Mouse (Mus musculus) thymus, adult 2 months (tissue): ENCODE results near the gene Brd3os. TPM values are rescaled to one million over a fixed set of nuclear protein-coding genes. Genes with fewer than 3 reads are reported as not detected.

ENCODE experiments used
- DNase-seq: peaks from one replicate; pipeline ENCODE4 v3.0.0; 2021
- H3K27ac ChIP-seq: fragments of 200-500 bp; 2 replicates; pipeline ENCODE4 v1.5.1; 2012; ENCODE audit warnings: low read length, control low read depth; ENCODE audit not compliant: control insufficient read depth, insufficient read depth
- H3K27me3 ChIP-seq: fragments of 200-500 bp; 2 replicates; pipeline ENCODE4 v1.6.1; 2012; ENCODE audit warnings: mild to moderate bottlenecking, low read length, moderate library complexity, mixed read lengths; ENCODE audit not compliant: control insufficient read depth, insufficient read depth
- H3K36me3 ChIP-seq: fragments of 200-500 bp; 2 replicates; pipeline ENCODE4 v1.6.1; 2012; ENCODE audit warnings: mild to moderate bottlenecking, low read length, moderate library complexity; ENCODE audit not compliant: control insufficient read depth, insufficient read depth
- H3K4me1 ChIP-seq: fragments of 200-500 bp; replicated peaks from 2 replicates; pipeline ENCODE4 v1.6.1; 2012; ENCODE audit warnings: low read length; ENCODE audit not compliant: control insufficient read depth, insufficient read depth
- H3K4me3 ChIP-seq: fragments of 200-500 bp; 2 replicates; pipeline ENCODE4 v1.5.1; 2012; ENCODE audit warnings: mild to moderate bottlenecking, low read length, control low read depth, moderate library complexity; ENCODE audit not compliant: control insufficient read depth, insufficient read depth
- CTCF ChIP-seq: fragments of 200-500 bp; IDR thresholded peaks from 2 replicates; pipeline ENCODE4 v1.5.1; 2012; ENCODE audit warnings: mild to moderate bottlenecking, control low read depth, low read length, moderate library complexity, borderline replicate concordance; ENCODE audit not compliant: control insufficient read depth, poor library complexity, insufficient read depth; ENCODE audit errors: extremely low read depth
- POLR2A ChIP-seq: fragments of 200-500 bp; IDR thresholded peaks from 2 replicates; pipeline ENCODE4 v1.6.1; 2012; ENCODE audit warnings: mild to moderate bottlenecking, low read length, control low read depth, moderate library complexity; ENCODE audit not compliant: control insufficient read depth, poor library complexity, insufficient read depth; ENCODE audit errors: extremely low read depth
- WGBS: fragments of 180-500 bp; shearing (Covaris S2); methylation state at CpG from one replicate; pipeline ENCODE4 v1.1.7; 2018; 5-methylcytosine and 5-hydroxymethylcytosine counted together
- polyA plus RNA-seq: library from polyadenylated mRNA; depleted of rRNA; stranded (reverse); fragments of >200 nt; gene quantifications from 2 replicates; pipeline ENCODE4 v1.2.3, GENCODE M21; 2012

Brd3os gene
- polyA plus RNA-seq, 1 experiment, result 1.9 TPM

GRCm38 (mm10) chr2:27418577-27419070, 23.5 kb upstream of the Brd3os start:
- no peaks in the 10 kb centered on the region for H3K36me3 ChIP-seq
- TF ChIP-seq CTCF (no peak), POLR2A (no peak)
- no peak for DNase-seq
- H3K27me3 ChIP-seq, result no peaks in the 10 kb centered on the region
- H3K4me1 ChIP-seq, result peaks cover 56% of the 10 kb centered on the region
- H3K4me3 ChIP-seq, result no peak overlapping the region
- WGBS, result 38% methylated on average over 6 of the region's 6 CpGs
- H3K27ac ChIP-seq, result no peak overlapping the region

- DNase-seq, result no peak
- TF ChIP-seq CTCF (no peak), POLR2A (no peak)
- H3K36me3 ChIP-seq, result no peaks in the 10 kb centered on the region
- no peak overlapping the region for H3K27ac ChIP-seq
- H3K27me3 ChIP-seq, result no peaks in the 10 kb centered on the region
- H3K4me3 ChIP-seq, result no peak overlapping the region
- H3K4me1 ChIP-seq, result peaks cover 47% of the 10 kb centered on the region
- WGBS, result 87% methylated on average over 20 of the region's 20 CpGs
These were observed 20.6 kb upstream of the Brd3os start for GRCm38 (mm10) chr2:27421293-27422068.

- Histone ChIP-seq H3K27me3 (no peaks in the 10 kb centered on the region), H3K4me1 (peaks cover 47% of the 10 kb centered on the region), H3K4me3 (no peak overlapping the region), H3K27ac (no peak overlapping the region), H3K36me3 (no peaks in the 10 kb centered on the region)
- TF ChIP-seq POLR2A (no peak), CTCF (no peak)
- DNase-seq, result no peak
- 94% methylated on average over 7 of the region's 7 CpGs for WGBS
These were observed 18.5 kb upstream of the Brd3os start for GRCm38 (mm10) chr2:27423596-27423995.

GRCm38 (mm10) chr2:27425161-27425611, 16.9 kb upstream of the Brd3os start:
- H3K4me3 ChIP-seq, result peak overlapping the region; percentile 68
- WGBS, result 45% methylated on average over 20 of the region's 20 CpGs
- no peaks in the 10 kb centered on the region for H3K27me3 ChIP-seq
- no peak for DNase-seq
- no peak overlapping the region for H3K27ac ChIP-seq
- TF ChIP-seq CTCF (no peak), POLR2A (no peak)
- peaks cover 35% of the 10 kb centered on the region for H3K4me1 ChIP-seq
- no peaks in the 10 kb centered on the region for H3K36me3 ChIP-seq

GRCm38 (mm10) chr2:27425751-27426405, 16.2 kb upstream of the Brd3os start:
- peak; percentile 53 for DNase-seq
- TF ChIP-seq POLR2A, result no peak
- TF ChIP-seq CTCF, result no peak
- Histone ChIP-seq H3K4me3 (peak overlapping the region; percentile 68), H3K36me3 (no peaks in the 10 kb centered on the region), H3K27ac (no peak overlapping the region), H3K27me3 (no peaks in the 10 kb centered on the region), H3K4me1 (peaks cover 37% of the 10 kb centered on the region)
- WGBS, result 1% methylated on average over 60 of the region's 60 CpGs

- TF ChIP-seq POLR2A (no peak), CTCF (no peak)
- Histone ChIP-seq H3K4me3 (peak overlapping the region; percentile 68), H3K27ac (no peak overlapping the region), H3K36me3 (no peaks in the 10 kb centered on the region), H3K4me1 (peaks cover 38% of the 10 kb centered on the region), H3K27me3 (no peaks in the 10 kb centered on the region)
- DNase-seq, result no peak
- WGBS, result under 1% methylated on average over 63 of the region's 64 CpGs
These were observed 15.7 kb upstream of the Brd3os start for GRCm38 (mm10) chr2:27426406-27426854.
